Mouse (Mus musculus) spleen, adult 12 weeks (tissue): ENCODE results near the gene Hdac11.
"Not testable (repeated sequence)": the region's sequence is repeated elsewhere in the genome, so short reads cannot be mapped to it uniquely, and the experiment has no call there.

Experiments
- DNase-seq: peaks from one replicate; pipeline ENCODE4 v3.0.0; 2022; ENCODE audit warnings: low spot score

Gene Hdac11

GRCm38 (mm10) chr6:91156554-91157236 is at the start of gene Hdac11:
TSS of gene Hdac11 (plus strand) at chr6:91156665.
- DNase-seq, result peak; percentile 81

- DNase-seq, result no peak
Measured at GRCm38 (mm10) chr6:91108301-91108916, 48.1 kb upstream of the Hdac11 start.

- no peak for DNase-seq
Measured at GRCm38 (mm10) chr6:91108917-91109450, 47.5 kb upstream of the Hdac11 start.

- no peak for DNase-seq
Measured at GRCm38 (mm10) chr6:91109489-91109888, 47.0 kb upstream of the Hdac11 start.

- DNase-seq, result no peak
Measured at GRCm38 (mm10) chr6:91110323-91111020, 46.0 kb upstream of the Hdac11 start.

- no peak for DNase-seq
Measured at GRCm38 (mm10) chr6:91111141-91111953, 45.1 kb upstream of the Hdac11 start.

- DNase-seq, result no peak
Measured at GRCm38 (mm10) chr6:91111954-91112252, 44.6 kb upstream of the Hdac11 start.

- DNase-seq, result no peak
Measured at GRCm38 (mm10) chr6:91114716-91115115, 41.7 kb upstream of the Hdac11 start.

- no peak for DNase-seq
Measured at GRCm38 (mm10) chr6:91115158-91115557, 41.3 kb upstream of the Hdac11 start.

- DNase-seq, result peak; percentile 55
Measured at GRCm38 (mm10) chr6:91115863-91116243, 40.6 kb upstream of the Hdac11 start.

GRCm38 (mm10) chr6:91116244-91117145 is 40.0 kb upstream of the Hdac11 start, which contains the start of gene Nup210:
TSS of gene Nup210 (minus strand) at chr6:91116829.
- DNase-seq, result peak; percentile 82

GRCm38 (mm10) chr6:91117149-91117548 is 39.3 kb upstream of the Hdac11 start:
- no peak for DNase-seq

GRCm38 (mm10) chr6:91118526-91118925 is 37.9 kb upstream of the Hdac11 start:
- no peak for DNase-seq

GRCm38 (mm10) chr6:91120206-91120605 is 36.3 kb upstream of the Hdac11 start:
- DNase-seq, result no peak

GRCm38 (mm10) chr6:91121089-91121488 is 35.4 kb upstream of the Hdac11 start:
- DNase-seq, result not testable (repeated sequence)

- no peak for DNase-seq
Measured at GRCm38 (mm10) chr6:91123453-91123852, 33.0 kb upstream of the Hdac11 start.

- no peak for DNase-seq
Measured at GRCm38 (mm10) chr6:91124286-91125227, 31.9 kb upstream of the Hdac11 start.

GRCm38 (mm10) chr6:91125228-91125585 is 31.3 kb upstream of the Hdac11 start:
- no peak for DNase-seq

- DNase-seq, result no peak
Measured at GRCm38 (mm10) chr6:91128996-91129395, 27.5 kb upstream of the Hdac11 start.

GRCm38 (mm10) chr6:91130856-91131255 is 25.6 kb upstream of the Hdac11 start:
- DNase-seq, result no peak
